Mouse (Mus musculus) intestine, embryonic 16.5 days (tissue): ENCODE measurements around the gene Gm20538. TPM values are rescaled to one million over a fixed set of nuclear protein-coding genes. Genes with fewer than 3 reads are reported as not detected.

Experiments
- ATAC-seq: fragments of 200-750 bp; cut with Nextera tagmentation; 2 replicates; pipeline ENCODE4 v1.8.0; 2017; ENCODE audit warnings: moderate TSS enrichment, moderate library complexity
- H3K27ac ChIP-seq: fragments of 300-500 bp; sonication (generic); 2 replicates; pipeline ENCODE4 v1.5.1; 2014; ENCODE audit warnings: mild to moderate bottlenecking, low read length
- H3K27me3 ChIP-seq: fragments of 300-500 bp; sonication (generic); replicated peaks from 2 replicates; pipeline ENCODE4 v1.6.1; 2014; ENCODE audit warnings: low read length, control low read depth, mixed read lengths; ENCODE audit not compliant: control insufficient read depth, insufficient read depth
- H3K36me3 ChIP-seq: fragments of 300-500 bp; sonication (generic); 2 replicates; pipeline ENCODE4 v1.6.1; 2014; ENCODE audit warnings: low read length, control low read depth; ENCODE audit not compliant: control insufficient read depth, insufficient read depth
- H3K4me1 ChIP-seq: fragments of 300-500 bp; sonication (generic); 2 replicates; pipeline ENCODE4 v1.6.1; 2014; ENCODE audit warnings: low read length, control low read depth, mixed read lengths; ENCODE audit not compliant: control insufficient read depth, insufficient read depth
- H3K4me2 ChIP-seq: fragments of 300-500 bp; sonication (generic); 2 replicates; pipeline ENCODE4 v1.6.1; 2014; ENCODE audit warnings: low read depth, low read length, control low read depth
- H3K4me3 ChIP-seq: fragments of 300-500 bp; sonication (generic); 2 replicates; pipeline ENCODE4 v1.5.1; 2014; ENCODE audit warnings: mild to moderate bottlenecking, low read length
- H3K9ac ChIP-seq: fragments of 300-500 bp; sonication (generic); 2 replicates; pipeline ENCODE4 v1.6.1; 2014; ENCODE audit warnings: low read depth, low read length
- H3K9me3 ChIP-seq: fragments of 300-500 bp; sonication (generic); 2 replicates; pipeline ENCODE4 v1.6.1; 2016; ENCODE audit warnings: low read length, control low read depth; ENCODE audit not compliant: control insufficient read depth
- WGBS: fragments of 180-500 bp; shearing (Covaris S2); extraction: QIAGEN DNeasy Blood & Tissue Kit; methylation state at CpG from one replicate; pipeline ENCODE4 v1.1.7; 2014; 5-methylcytosine and 5-hydroxymethylcytosine counted together
- polyA plus RNA-seq: library from polyadenylated mRNA; unstranded; fragments of >200 nt; fragmentation: Nextera tagmentation; extraction: Ambion mirVana; gene quantifications from 2 replicates; pipeline ENCODE4 v1.2.1, GENCODE M21; 2015

Gm20538 gene
- polyA plus RNA-seq, 1 experiment from 2014 or later: not detected

DNA sequence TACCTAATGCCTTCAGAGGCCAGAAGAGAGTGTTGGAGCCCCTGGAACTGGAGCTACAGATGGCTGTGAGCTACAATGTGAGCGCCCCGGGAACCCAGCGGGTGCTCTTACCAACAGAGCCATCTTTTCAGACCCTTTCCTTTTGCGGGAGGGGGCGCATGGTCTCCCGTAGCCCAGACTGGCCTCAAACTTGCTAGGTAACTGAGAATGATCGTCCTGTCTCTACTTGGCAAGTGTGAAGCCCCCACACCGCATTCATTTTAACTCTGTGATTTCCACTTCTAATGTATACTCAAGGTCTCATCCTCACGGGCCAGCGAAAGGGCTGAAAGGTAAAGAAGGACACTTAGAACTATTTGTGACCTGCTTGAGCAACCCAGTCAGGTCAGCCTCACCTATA, 8.3 kb downstream of the Gm20538 start:
- H3K27me3 ChIP-seq: no peaks in the 10 kb centered on the region
- no peak overlapping the region for H3K27ac ChIP-seq
- H3K9ac ChIP-seq: no peak overlapping the region
- H3K4me2 ChIP-seq: no peak overlapping the region
- 0 out of 2 replicates have a peak, but pooled peaks cover 5% of the 10 kb centered on the region for H3K36me3 ChIP-seq
- H3K4me1 ChIP-seq: no peaks in the 10 kb centered on the region
- peaks cover 5% of the 10 kb centered on the region; the same call in 1 of the 2 replicates for H3K9me3 ChIP-seq
- H3K4me3 ChIP-seq: 0 out of 2 replicates have a peak overlapping the region, but pooled peaks have one; percentile 55
- ATAC-seq: no peak
- 62% methylated on average over 10 of the region's 10 CpGs for WGBS

DNA sequence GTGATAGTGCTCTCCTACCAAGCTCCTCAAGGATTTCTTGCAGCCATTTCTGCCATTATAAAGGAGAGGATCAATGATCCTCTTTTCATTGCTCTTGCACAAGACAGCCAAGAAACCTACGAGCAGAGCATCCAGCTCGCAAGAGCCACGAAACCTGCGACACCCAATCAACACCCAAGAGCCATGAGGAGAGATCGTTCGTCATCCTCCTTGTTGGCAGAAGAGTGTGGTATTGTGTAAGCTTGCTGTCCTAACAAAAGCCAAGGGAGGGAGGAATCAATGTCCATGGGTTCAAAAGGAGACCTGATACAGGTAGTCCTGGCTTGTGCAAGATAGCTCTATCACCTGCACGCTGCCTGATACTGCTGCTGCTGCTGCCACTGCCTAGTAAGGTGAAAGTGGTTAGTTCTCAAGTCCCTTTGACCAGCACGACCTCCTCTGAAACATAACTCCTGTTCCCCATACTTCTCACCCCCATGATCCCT, 9.9 kb downstream of the Gm20538 start:
- Histone ChIP-seq H3K9ac (no peak overlapping the region), H3K36me3 (no peaks in the 10 kb centered on the region), H3K27ac (no peak overlapping the region), H3K4me3 (no peak overlapping the region), H3K9me3 (peaks cover 5% of the 10 kb centered on the region; the same call in 1 of the 2 replicates), H3K4me2 (no peak overlapping the region), H3K27me3 (no peaks in the 10 kb centered on the region), H3K4me1 (no peaks in the 10 kb centered on the region)
- WGBS: 85% methylated on average over 8 of the region's 8 CpGs
- no peak for ATAC-seq

DNA sequence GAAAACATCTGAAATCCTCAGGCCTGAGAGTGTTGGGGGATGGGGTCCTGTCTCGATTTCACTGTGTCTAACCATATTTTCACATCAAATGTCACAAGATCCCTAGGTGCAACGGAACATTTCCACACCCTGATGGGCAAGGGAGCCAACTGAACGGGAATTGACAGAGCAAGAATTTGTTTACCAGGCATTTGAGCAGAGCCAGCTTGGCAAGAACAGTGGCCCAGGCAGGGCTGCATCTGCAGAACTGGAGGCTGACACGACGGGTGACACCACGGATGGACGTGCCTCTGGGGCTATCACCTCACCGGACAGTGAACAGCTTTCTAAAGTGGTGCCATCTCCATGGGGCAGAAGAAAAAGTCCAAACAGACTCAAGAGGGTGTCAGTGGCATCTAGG, 15.2 kb downstream of the Gm20538 start:
- Histone ChIP-seq H3K27ac (no peak overlapping the region), H3K9me3 (peaks cover 5% of the 10 kb centered on the region; the same call in 1 of the 2 replicates), H3K4me3 (no peak overlapping the region), H3K4me2 (no peak overlapping the region), H3K36me3 (no peaks in the 10 kb centered on the region), H3K9ac (no peak overlapping the region), H3K27me3 (no peaks in the 10 kb centered on the region), H3K4me1 (no peaks in the 10 kb centered on the region)
- 84% methylated on average over 8 of the region's 8 CpGs for WGBS
- no peak for ATAC-seq

DNA sequence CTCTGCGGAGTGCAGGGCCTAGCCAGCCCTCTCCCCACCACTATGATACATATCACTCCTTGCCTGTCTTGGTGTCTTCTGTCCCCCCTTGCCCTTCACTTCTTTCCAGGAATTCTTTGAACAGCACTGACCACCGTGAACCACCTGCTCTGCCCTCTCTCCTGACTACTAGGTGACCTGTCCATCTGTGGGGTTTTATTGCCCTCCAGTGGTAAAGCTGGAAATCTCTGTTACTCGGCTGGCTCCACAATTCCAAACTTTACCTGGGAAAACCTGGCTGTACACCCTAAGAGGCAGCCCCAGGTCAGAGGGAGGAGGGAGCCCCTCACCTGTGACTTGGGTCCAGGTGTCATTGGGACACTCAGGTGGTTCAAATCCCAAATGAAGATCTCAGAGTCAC, 17.3 kb downstream of the Gm20538 start:
- 33% methylated on average over 3 of the region's 3 CpGs for WGBS
- no peak overlapping the region for H3K4me3 ChIP-seq
- no peak for ATAC-seq

DNA sequence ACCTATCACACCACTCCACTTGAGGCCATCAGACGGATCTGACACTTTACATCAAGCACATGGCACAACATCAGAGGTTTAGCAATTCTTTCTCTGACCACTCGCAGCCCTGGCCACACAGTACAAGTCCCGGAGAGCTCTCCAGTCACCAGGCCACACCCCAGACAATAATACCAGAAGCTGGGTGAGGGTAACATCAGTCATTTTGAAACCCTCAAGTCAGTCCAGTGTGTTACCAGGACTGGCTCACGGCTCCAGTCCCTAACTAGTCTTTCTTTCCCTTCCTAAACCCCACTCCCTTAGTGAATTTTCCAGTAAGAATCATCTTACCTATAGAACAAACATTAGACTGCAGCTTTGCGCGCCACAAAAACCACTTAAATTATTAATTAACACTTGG, 22.6 kb downstream of the Gm20538 start:
- 80% methylated on average over 6 of the region's 6 CpGs for WGBS
- H3K4me3 ChIP-seq: no peak overlapping the region
- no peaks in the 10 kb centered on the region for H3K36me3 ChIP-seq
- no peak overlapping the region for H3K4me2 ChIP-seq
- no peak overlapping the region for H3K9ac ChIP-seq
- no peaks in the 10 kb centered on the region for H3K9me3 ChIP-seq
- no peak for ATAC-seq
- no peaks in the 10 kb centered on the region for H3K27me3 ChIP-seq
- no peak overlapping the region for H3K27ac ChIP-seq
- H3K4me1 ChIP-seq: no peaks in the 10 kb centered on the region

More for the DNA sequence above, 17.3 kb downstream of the Gm20538 start:
- H3K36me3 ChIP-seq: no peaks in the 10 kb centered on the region
- H3K27me3 ChIP-seq: no peaks in the 10 kb centered on the region
- H3K4me1 ChIP-seq: no peaks in the 10 kb centered on the region
- H3K4me2 ChIP-seq: no peak overlapping the region
- H3K9ac ChIP-seq: no peak overlapping the region
- H3K9me3 ChIP-seq: no peaks in the 10 kb centered on the region
- H3K27ac ChIP-seq: no peak overlapping the region

DNA sequence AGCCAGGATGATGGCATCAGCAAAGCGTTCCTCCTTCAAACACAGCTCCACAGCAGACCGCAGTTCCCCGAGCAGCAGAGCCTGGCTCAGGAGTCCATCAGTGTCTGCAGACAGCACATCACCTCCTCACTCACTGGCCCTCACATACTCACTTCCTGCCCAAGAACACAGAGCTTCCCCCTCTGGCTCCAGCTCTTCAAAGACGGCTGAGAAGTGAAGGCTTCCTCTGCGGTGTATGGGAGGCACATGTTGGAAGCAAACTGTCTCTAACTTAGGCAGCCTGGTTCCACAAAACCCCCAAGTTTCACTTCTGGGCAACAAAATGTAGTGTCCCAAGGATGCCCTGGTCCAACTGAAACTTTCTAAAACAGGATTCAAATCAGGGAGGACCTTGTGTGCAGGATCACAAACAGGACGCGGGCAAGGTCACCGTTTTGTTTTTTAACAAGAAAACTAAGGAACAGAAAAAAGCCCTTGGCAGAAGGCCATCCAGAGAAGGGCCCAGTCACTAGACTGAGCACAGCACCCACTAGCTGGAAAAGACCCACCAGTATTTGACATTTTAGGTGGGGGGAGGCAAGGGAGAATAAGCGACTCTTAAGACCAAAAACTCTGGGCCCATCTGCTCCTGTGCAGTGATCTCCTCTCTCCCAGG, 27.0 kb downstream of the Gm20538 start:
- Histone ChIP-seq H3K4me2 (no peak overlapping the region), H3K9ac (no peak overlapping the region), H3K27me3 (no peaks in the 10 kb centered on the region), H3K36me3 (no peaks in the 10 kb centered on the region), H3K9me3 (no peaks in the 10 kb centered on the region), H3K4me3 (no peak overlapping the region), H3K4me1 (no peaks in the 10 kb centered on the region), H3K27ac (no peak overlapping the region)
- 72% methylated on average over 9 of the region's 9 CpGs for WGBS
- ATAC-seq: no peak

DNA sequence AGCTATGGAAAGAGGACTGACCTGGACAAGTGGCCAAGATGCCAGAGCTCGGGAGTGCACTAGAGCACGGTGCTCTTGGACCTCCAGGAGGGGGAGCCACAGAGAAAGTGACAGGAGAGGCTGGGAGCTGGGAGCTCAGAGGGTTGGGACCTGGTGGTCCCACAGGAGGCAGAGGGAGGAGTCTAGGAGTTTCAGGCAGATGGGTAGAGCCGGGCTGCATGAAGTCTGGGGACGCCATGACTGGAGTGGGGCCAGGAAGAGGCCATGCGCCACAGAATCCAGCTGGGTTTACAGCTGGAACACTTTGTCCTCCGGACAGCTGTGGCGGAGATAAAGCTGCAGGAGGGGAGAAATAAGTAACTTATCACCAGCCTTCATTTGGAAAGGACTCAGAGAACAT, 33.5 kb downstream of the Gm20538 start:
- WGBS: 25% methylated on average over 7 of the region's 7 CpGs
- peak; percentile 58 for ATAC-seq
- H3K9me3 ChIP-seq: no peaks in the 10 kb centered on the region
- no peak overlapping the region for H3K4me2 ChIP-seq
- H3K27me3 ChIP-seq: peaks cover 4% of the 10 kb centered on the region; the same call in 1 of the 2 replicates
- no peak overlapping the region for H3K9ac ChIP-seq
- no peak overlapping the region for H3K4me3 ChIP-seq
- peaks cover 8% of the 10 kb centered on the region for H3K4me1 ChIP-seq
- no peak overlapping the region for H3K27ac ChIP-seq
- H3K36me3 ChIP-seq: no peaks in the 10 kb centered on the region

DNA sequence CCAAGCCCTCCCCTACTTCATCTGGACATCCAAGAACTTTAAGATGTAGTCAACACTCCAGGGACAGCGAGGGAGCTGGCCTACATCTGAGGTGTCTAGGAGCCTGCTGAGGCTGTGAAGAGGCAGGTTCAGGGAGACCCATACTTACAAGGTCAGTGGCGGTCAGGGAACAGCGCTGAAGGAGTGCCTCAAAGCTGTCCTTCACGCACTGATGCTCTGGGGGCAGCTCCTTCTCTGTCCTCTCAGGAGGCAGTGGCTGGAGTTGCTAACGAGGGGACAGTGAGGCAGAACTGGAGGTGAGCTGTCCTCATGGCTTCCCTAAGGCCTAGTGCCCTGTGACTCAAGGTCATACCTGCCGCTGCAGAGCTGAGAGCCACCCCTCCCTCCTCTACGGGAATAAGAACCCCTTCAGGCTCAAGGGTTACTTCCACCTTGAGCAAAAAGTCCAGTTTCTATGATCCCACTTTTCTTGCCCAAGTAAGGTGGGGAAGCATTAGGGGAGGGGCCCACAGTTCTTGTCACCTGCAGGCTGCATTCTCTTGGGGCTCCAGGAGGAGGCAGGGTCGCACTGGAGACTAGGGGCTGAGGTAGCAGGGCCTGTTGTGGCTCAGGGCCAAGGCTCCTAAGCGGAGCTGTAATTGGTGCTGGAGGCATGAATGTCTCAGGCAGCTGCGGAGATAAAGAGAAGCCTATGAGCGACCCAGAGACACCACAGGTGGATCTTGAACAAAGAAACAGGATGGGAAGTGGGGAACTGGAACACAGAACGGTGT, 34.4 kb downstream of the Gm20538 start:
- Histone ChIP-seq H3K36me3 (no peaks in the 10 kb centered on the region), H3K9me3 (no peaks in the 10 kb centered on the region), H3K4me1 (peaks cover 8% of the 10 kb centered on the region), H3K27ac (no peak overlapping the region), H3K4me2 (no peak overlapping the region), H3K4me3 (no peak overlapping the region), H3K9ac (no peak overlapping the region), H3K27me3 (peaks cover 5% of the 10 kb centered on the region; the same call in 1 of the 2 replicates)
- WGBS: 64% methylated on average over 12 of the region's 12 CpGs
- ATAC-seq: no peak

DNA sequence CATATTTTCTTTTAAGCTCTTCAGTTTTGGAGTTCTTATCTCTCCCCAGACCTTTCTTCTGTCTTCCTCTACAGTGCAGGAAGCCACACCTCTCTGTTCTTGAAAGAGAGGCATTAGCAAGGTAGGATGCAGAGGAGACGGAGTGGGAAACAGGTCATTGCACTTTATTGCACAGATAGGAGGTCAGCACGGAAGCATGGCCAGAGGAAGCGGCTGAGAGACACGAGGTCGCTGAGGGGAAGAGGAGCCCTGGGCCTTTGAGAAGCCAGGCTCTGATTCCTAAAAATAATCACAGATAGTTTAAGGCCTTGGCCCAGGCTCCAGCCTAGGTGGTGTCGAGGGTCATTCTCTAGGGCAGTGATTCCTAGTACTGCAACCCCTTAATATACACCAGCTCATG, 36.9 kb downstream of the Gm20538 start:
- H3K27ac ChIP-seq: no peak overlapping the region
- WGBS: 58% methylated on average over 6 of the region's 6 CpGs
- H3K4me1 ChIP-seq: peaks cover 19% of the 10 kb centered on the region

More for the DNA sequence above, 36.9 kb downstream of the Gm20538 start:
- Histone ChIP-seq H3K9ac (no peak overlapping the region), H3K36me3 (no peaks in the 10 kb centered on the region), H3K4me2 (no peak overlapping the region), H3K27me3 (peaks cover 25% of the 10 kb centered on the region), H3K4me3 (no peak overlapping the region), H3K9me3 (no peaks in the 10 kb centered on the region)
- no peak for ATAC-seq
